Mouse (Mus musculus) small intestine, adult 2 months (tissue): ENCODE results near the gene Rcn3.

Experiments
- CTCF ChIP-seq: fragments of 200-500 bp; IDR thresholded peaks from 2 replicates; pipeline ENCODE4 v1.5.1; 2012; ENCODE audit warnings: low read depth, mild to moderate bottlenecking, control low read depth, inconsistent platforms, low read length, moderate library complexity, mixed read lengths; ENCODE audit not compliant: insufficient replicate concordance, insufficient read length; ENCODE audit errors: extremely low read depth
- POLR2A ChIP-seq: fragments of 200-500 bp; IDR thresholded peaks from 2 replicates; pipeline ENCODE4 v1.6.1; 2012; ENCODE audit warnings: low read depth, mild to moderate bottlenecking, control low read depth, inconsistent platforms, low read length, moderate library complexity

GRCm38 (mm10) chr7:45126844-45127699 lies 35.1 kb upstream of the Rcn3 start:
- TF ChIP-seq POLR2A (no peak), CTCF (peak; percentile 37; the same call in 1 of the 2 replicates)
